Mouse (Mus musculus) C2C12 (cell line): Measurements from ENCODE around the gene Eya2. TPM values are rescaled to one million over a fixed set of nuclear protein-coding genes. Genes with fewer than 3 reads are reported as not detected.
A peak's percentile ranks its signal among the peaks of the same experiment; 100 is the strongest.

ENCODE experiments used
- H3K27me3 ChIP-seq: one replicate; pipeline ENCODE4 v1.6.1; 2011; ENCODE audit not compliant: control insufficient read depth, insufficient read depth, insufficient read length
- H3K36me3 ChIP-seq: one replicate; pipeline ENCODE4 v1.6.1; 2011; ENCODE audit not compliant: control insufficient read depth, insufficient read depth
- H3K4me3 ChIP-seq: one replicate; pipeline ENCODE4 v1.5.1; 2011; ENCODE audit warnings: mild to moderate bottlenecking, control low read depth; ENCODE audit not compliant: poor library complexity, insufficient read depth, severe bottlenecking
- H3K79me2 ChIP-seq: one replicate; pipeline ENCODE4 v1.6.1; 2011; ENCODE audit not compliant: control insufficient read depth, insufficient read depth
- H3K79me3 ChIP-seq: one replicate; pipeline ENCODE4 v1.6.1; 2011; ENCODE audit warnings: low read depth, control low read depth
- H3ac ChIP-seq: one replicate; pipeline ENCODE3; 2011; ENCODE audit warnings: low read depth; ENCODE audit not compliant: control insufficient read depth, insufficient read length
- CEBPB ChIP-seq: IDR thresholded peaks from one replicate; pipeline ENCODE4 v1.6.1; 2011; ENCODE audit warnings: low read depth, mild to moderate bottlenecking, control low read depth, moderate library complexity
- CTCF ChIP-seq: IDR thresholded peaks from one replicate; pipeline ENCODE4 v1.5.1; 2011; ENCODE audit not compliant: control insufficient read depth, insufficient read depth, insufficient read length
- FOSL1 ChIP-seq: IDR thresholded peaks from one replicate; pipeline ENCODE4 v1.8.0; 2011; ENCODE audit warnings: mild to moderate bottlenecking, low read length; ENCODE audit not compliant: poor library complexity, insufficient read depth, severe bottlenecking
- MAX ChIP-seq: IDR thresholded peaks from one replicate; pipeline ENCODE4 v1.6.1; 2011; ENCODE audit warnings: mild to moderate bottlenecking, control low read depth
- MYOD1 ChIP-seq: IDR thresholded peaks from one replicate; pipeline ENCODE4 v1.6.1; 2011; ENCODE audit warnings: low read depth; ENCODE audit not compliant: control insufficient read depth, insufficient read length
- MYOG ChIP-seq: IDR thresholded peaks from one replicate; pipeline ENCODE4 v1.6.1; 2011; ENCODE audit not compliant: control insufficient read depth, insufficient read length; ENCODE audit errors: extremely low read depth
- USF1 ChIP-seq: IDR thresholded peaks from one replicate; pipeline ENCODE4 v1.6.1; 2011; ENCODE audit warnings: low read depth, mild to moderate bottlenecking, control low read depth, moderate library complexity
- polyA plus RNA-seq: library from polyadenylated mRNA; unstranded; fragments of >200 nt; fragmentation: generic; extraction: Trizol; gene quantifications from one replicate; pipeline ENCODE4 v1.2.1, GENCODE M21; 2012; ENCODE audit warnings: missing spikeins

Gene Eya2
- polyA plus RNA-seq, 1 experiment: 0.19 TPM

- no peak for TF ChIP-seq MAX
- no peak for TF ChIP-seq MYOG
- no peak for TF ChIP-seq FOSL1
- TF ChIP-seq MYOD1: no peak
- TF ChIP-seq CEBPB: no peak
- TF ChIP-seq CTCF: no peak
- no peak for TF ChIP-seq USF1
- no peaks in the 10 kb centered on the region for H3K79me2 ChIP-seq
- H3K4me3 ChIP-seq: no peak overlapping the region
- H3K36me3 ChIP-seq: no peaks in the 10 kb centered on the region
- no peaks in the 10 kb centered on the region for H3K79me3 ChIP-seq
- peaks cover 68% of the 10 kb centered on the region for H3K27me3 ChIP-seq
- no peak overlapping the region for H3ac ChIP-seq
Measured at GRCm38 (mm10) chr2:165626826-165627225, 32.0 kb downstream of the Eya2 start.

DNA sequence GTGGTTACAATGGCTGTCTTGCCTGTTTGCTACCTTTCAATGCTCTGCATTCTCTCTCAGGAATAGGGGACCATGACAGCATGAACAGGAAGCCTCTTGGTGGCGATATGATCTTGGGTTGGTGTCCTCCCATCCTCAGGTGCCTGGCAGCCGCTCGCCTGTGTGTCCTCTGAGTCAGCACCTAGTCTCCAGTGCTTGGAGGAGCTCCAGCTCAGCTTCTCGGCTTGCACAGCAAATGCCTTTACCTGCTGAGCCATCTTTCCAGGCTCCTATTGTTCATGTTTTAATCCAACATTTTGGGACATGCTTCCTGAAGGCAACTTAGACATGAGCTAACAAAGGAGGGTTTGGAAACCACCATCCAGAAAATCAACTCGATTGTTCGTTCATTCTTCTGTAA is 33.1 kb downstream of the Eya2 start:
- no peaks in the 10 kb centered on the region for H3K36me3 ChIP-seq
- no peak overlapping the region for H3K4me3 ChIP-seq
- no peaks in the 10 kb centered on the region for H3K79me3 ChIP-seq
- TF ChIP-seq MYOD1: no peak
- TF ChIP-seq FOSL1: no peak
- no peak for TF ChIP-seq MYOG
- TF ChIP-seq USF1: no peak
- no peak for TF ChIP-seq MAX
- no peak for TF ChIP-seq CEBPB
- no peak for TF ChIP-seq CTCF
- H3K27me3 ChIP-seq: peaks cover 71% of the 10 kb centered on the region
- no peaks in the 10 kb centered on the region for H3K79me2 ChIP-seq
- H3ac ChIP-seq: no peak overlapping the region

DNA sequence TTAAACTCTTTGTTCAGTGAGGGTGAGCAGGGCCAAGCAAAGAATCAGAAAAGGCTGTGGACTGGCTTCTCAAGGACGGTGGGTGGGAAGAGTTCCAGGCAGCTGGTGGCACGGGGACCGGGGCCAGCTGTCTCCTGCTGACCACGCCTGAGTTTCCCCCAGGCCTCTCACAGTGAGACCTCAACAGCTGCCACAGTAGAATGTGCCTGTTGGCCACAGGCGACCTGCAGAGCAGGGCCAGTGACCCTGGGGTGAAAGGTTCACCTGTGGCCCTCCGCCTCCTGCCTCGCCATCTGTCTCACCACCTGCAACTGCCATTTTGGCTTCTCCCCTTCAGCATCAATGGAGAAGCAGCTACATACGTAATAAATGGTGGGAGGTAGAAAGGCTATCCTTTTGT is 35.1 kb downstream of the Eya2 start:
- peaks cover 70% of the 10 kb centered on the region for H3K27me3 ChIP-seq
- no peaks in the 10 kb centered on the region for H3K79me2 ChIP-seq
- no peaks in the 10 kb centered on the region for H3K79me3 ChIP-seq
- no peak overlapping the region for H3K4me3 ChIP-seq
- TF ChIP-seq FOSL1: no peak
- TF ChIP-seq MYOD1: peak; percentile 51
- no peak overlapping the region for H3ac ChIP-seq
- no peaks in the 10 kb centered on the region for H3K36me3 ChIP-seq

DNA sequence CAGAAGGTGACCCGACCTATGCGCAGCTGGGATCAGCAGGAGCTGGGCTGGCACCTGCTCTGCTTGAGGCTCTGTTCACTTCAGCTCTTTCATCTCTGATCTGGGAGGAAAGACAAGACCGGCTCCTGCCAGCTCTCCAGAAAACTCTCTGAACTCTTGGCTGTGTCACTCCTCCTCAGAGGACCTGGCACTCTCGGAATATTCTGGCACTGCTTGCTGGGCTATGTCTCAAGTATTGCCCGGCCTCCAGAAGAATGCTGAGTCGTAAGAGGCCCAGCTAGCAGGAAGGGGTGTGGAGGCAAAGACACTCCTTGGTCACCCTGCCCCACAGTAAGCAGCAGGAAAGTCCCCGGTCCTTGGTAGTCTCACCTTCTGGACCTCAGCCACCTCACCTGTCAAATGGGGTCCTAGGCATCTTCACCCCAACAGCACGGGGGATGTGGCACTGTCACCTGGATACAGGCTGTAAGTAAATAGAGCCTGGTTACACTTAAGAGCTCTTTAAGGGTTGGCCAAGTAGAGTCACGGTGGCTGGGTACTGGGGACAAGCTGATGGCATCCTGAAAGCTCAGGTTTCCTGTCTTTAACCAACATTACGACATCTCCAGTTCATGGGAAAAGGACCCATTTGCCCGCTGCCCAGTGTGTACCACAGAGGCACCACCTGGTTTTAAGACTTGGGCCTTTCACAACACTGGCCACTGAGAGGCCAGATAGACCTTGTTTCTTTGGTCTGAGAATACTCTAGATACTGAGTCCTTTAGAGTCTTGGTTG is 38.4 kb downstream of the Eya2 start:
- TF ChIP-seq MYOD1: no peak
- no peak for TF ChIP-seq USF1
- no peak for TF ChIP-seq MAX
- TF ChIP-seq FOSL1: no peak
- no peak for TF ChIP-seq CTCF
- no peak for TF ChIP-seq CEBPB
- TF ChIP-seq MYOG: no peak

DNA sequence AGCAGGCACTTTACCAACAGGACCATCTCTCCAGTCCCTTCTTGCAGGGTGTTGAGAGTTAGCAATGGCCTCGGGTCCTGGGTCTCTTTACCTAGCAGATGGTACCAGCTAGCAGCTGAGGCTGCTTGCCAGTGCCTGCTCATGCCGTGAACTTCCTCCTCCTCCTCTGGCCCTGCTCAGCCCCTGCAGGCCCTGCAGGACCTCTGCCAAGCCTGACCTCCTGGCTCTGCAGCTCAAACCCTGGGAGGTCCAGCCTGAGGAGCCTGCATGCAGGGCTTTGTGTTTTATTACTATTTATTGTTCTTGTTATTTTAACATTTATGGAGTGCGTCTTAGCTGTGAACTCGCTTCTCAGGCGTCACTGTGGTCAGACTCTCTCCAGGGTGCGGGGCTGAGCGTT is 39.6 kb downstream of the Eya2 start:
- TF ChIP-seq FOSL1 (no peak), USF1 (no peak), CEBPB (no peak), CTCF (no peak), MYOD1 (no peak), MYOG (no peak), MAX (no peak)
- Histone ChIP-seq H3K79me2 (no peaks in the 10 kb centered on the region), H3K36me3 (no peaks in the 10 kb centered on the region), H3ac (no peak overlapping the region), H3K79me3 (no peaks in the 10 kb centered on the region), H3K4me3 (no peak overlapping the region), H3K27me3 (peaks cover 70% of the 10 kb centered on the region)

More for the DNA sequence above, 38.4 kb downstream of the Eya2 start:
- Histone ChIP-seq H3K4me3 (peak overlapping the region; percentile 3), H3K36me3 (no peaks in the 10 kb centered on the region), H3K27me3 (peaks cover 68% of the 10 kb centered on the region), H3K79me2 (no peaks in the 10 kb centered on the region), H3K79me3 (no peaks in the 10 kb centered on the region), H3ac (no peak overlapping the region)

GRCm38 (mm10) chr2:165639075-165639755 is 44.4 kb downstream of the Eya2 start:
- no peaks in the 10 kb centered on the region for H3K36me3 ChIP-seq
- no peak for TF ChIP-seq MYOD1
- no peak for TF ChIP-seq MYOG
- TF ChIP-seq FOSL1: no peak
- no peak for TF ChIP-seq CEBPB
- no peak overlapping the region for H3ac ChIP-seq
- H3K79me2 ChIP-seq: no peaks in the 10 kb centered on the region
- H3K79me3 ChIP-seq: no peaks in the 10 kb centered on the region
- no peak overlapping the region for H3K4me3 ChIP-seq
- peaks cover 49% of the 10 kb centered on the region for H3K27me3 ChIP-seq
